ENCODE assay signal across 1 mouse cellular context in the genomic region with DNA sequence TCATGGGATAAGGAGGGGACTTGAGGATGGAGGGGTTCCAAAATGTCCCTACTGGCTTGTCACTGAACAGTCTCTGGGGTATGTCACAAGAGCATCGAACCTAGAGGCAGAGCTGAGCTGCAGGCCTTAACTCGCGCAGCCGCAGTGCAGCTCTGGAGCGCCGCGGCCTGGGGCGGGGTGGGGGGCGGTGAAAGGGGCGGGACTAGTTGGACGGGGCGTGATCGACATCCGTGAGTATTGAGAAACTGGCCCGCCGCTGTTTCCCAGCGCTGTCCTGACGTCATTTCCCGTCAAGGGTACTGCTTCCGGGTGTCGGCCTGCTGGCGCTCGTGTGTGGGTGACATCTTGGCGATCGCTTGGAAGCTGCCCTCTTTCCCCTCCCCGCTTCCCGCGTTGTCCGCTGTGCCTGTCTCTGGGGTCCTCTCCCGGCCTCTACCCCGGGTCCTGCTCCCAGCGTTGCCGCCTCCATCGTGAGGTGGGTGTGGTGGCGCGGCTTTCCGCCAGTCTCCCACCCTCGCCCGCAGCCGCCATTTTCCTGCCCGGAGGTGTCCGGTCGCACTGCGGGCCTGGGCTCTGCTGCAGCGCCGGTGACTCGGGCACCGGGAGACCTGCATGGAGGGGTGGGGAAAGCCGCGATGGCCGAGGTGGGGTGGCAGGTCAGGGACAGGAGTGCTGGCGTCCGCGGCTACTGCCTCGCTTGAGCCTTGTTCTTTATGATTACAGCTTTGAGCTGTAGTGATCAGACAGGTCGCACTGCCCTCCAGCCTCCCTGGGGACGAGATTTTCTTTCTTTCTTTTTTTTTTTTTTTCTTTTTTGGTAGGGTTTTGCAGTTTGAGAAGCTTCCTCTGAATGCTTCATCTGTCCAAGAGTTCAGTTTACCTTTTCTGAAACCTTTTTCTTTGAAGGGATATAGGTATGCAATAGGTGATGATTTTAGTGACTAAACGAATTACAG.
TF ChIP-seq lines count a peak whose summit lies in the region.

A gene (plus strand): TSS at position 283 of the 956 bp plus-strand sequence.

TF ChIP-seq in MEL, 35 proteins besides CTCF, POLR2A, EP300 and RAD21 (continued from another document):
- TF ChIP-seq NELFE (IDR thresholded peaks at IDR 0.05; ENCODE audit: low read depth, low read length) (peak; percentile 95), MEF2A (IDR thresholded peaks at IDR 0.05; ENCODE audit: extremely low read depth, insufficient replicate concordance, low read depth, low read length, poor library complexity, severe bottlenecking) (no peak), E2F4 (IDR thresholded peaks at IDR 0.05; ENCODE audit: borderline replicate concordance, low read depth, low read length) (no peak; the same call in 1 of the 2 replicates), USF2 (IDR thresholded peaks at IDR 0.05; ENCODE audit: borderline replicate concordance in 1 of 2, insufficient read depth in 1 of 2, low read depth in 1 of 2, low read length in 2 of 2) (no peak), ZC3H11A (IDR thresholded peaks at IDR 0.05; ENCODE audit: low read depth, low read length) (no peak), KAT2A (conservative IDR thresholded peaks at IDR 0.05; ENCODE audit: low read depth, low read length) (no peak; the same call in 1 of the 2 replicates), BHLHE40 (IDR thresholded peaks at IDR 0.05; ENCODE audit: borderline replicate concordance, low read depth, low read length) (no peak), MAZ (IDR thresholded peaks at IDR 0.05; ENCODE audit: low read depth, low read length) (peak; percentile 66; the same call in 1 of the 2 replicates), CHD1 (IDR thresholded peaks at IDR 0.05; ENCODE audit: low read depth, low read length) (peak; percentile 69; the same call in 1 of the 2 replicates), MYC (IDR thresholded peaks at IDR 0.05; ENCODE audit: low read depth, low read length) (peak; percentile 73; the same call in 1 of the 2 replicates), GABPA (IDR thresholded peaks at IDR 0.05; ENCODE audit: low read depth, low read length) (no peak), TBP (IDR thresholded peaks at IDR 0.05; ENCODE audit: low read depth, low read length) (0 out of 2 replicates have a peak, but pooled peaks have one; percentile 40), POLR2AphosphoS5 (IDR thresholded peaks at IDR 0.05; ENCODE audit: borderline replicate concordance, low read depth, low read length) (no peak), ELF1 (IDR thresholded peaks at IDR 0.05; ENCODE audit: low read depth, low read length) (peak; percentile 76)
TF ChIP-seq in MEL: peak in this region for 15.
